Mouse (Mus musculus): ENCODE results near the gene Olfr549.

The Olfr549 gene

GRCm38 (mm10) chr7:102549570-102549969 is at the start of gene Olfr549:
TSS of gene Olfr549 (plus strand) at chr7:102549870.
- no peak for DNase-seq (ENCODE audit: low read depth, low spot score)

GRCm38 (mm10) chr7:102501986-102502385 is 47.7 kb upstream of the Olfr549 start:
- DNase-seq (ENCODE audit: low read depth, low spot score), result no peak

GRCm38 (mm10) chr7:102506848-102507247 is 42.8 kb upstream of the Olfr549 start:
- DNase-seq (ENCODE audit: low read depth, low spot score), result peak; percentile 77

GRCm38 (mm10) chr7:102508066-102508465 is 41.6 kb upstream of the Olfr549 start:
- no peak for DNase-seq (ENCODE audit: low read depth, low spot score)

- no peak for DNase-seq (ENCODE audit: low read depth, low spot score)
Observed at GRCm38 (mm10) chr7:102508666-102509065, 41.0 kb upstream of the Olfr549 start.

- DNase-seq (ENCODE audit: low read depth, low spot score), result no peak
Observed at GRCm38 (mm10) chr7:102509726-102510125, 39.9 kb upstream of the Olfr549 start.

GRCm38 (mm10) chr7:102511927-102512326 is 37.7 kb upstream of the Olfr549 start:
- no peak for DNase-seq (ENCODE audit: low read depth, low spot score)

- DNase-seq (ENCODE audit: low read depth, low spot score), result peak; percentile 77
Observed at GRCm38 (mm10) chr7:102512814-102513435, 36.7 kb upstream of the Olfr549 start.

GRCm38 (mm10) chr7:102514144-102514543 is 35.5 kb upstream of the Olfr549 start:
- no peak for DNase-seq (ENCODE audit: low read depth, low spot score)

GRCm38 (mm10) chr7:102516261-102517050 is 33.2 kb upstream of the Olfr549 start:
- no peak for DNase-seq (ENCODE audit: low read depth, low spot score)

- no peak for DNase-seq (ENCODE audit: low read depth, low spot score)
Observed at GRCm38 (mm10) chr7:102517051-102517335, 32.7 kb upstream of the Olfr549 start.

- no peak for DNase-seq (ENCODE audit: low read depth, low spot score)
Observed at GRCm38 (mm10) chr7:102529052-102529451, 20.6 kb upstream of the Olfr549 start.

GRCm38 (mm10) chr7:102534449-102534848 is 15.2 kb upstream of the Olfr549 start, which contains the start of gene Olfr547:
TSS of gene Olfr547 (plus strand) at chr7:102534749.
- DNase-seq (ENCODE audit: low read depth, low spot score), result no peak

- DNase-seq (ENCODE audit: low read depth, low spot score), result no peak
Observed at GRCm38 (mm10) chr7:102540596-102540995, 9.1 kb upstream of the Olfr549 start, which contains the start of gene Olfr548-ps1. TSS of gene Olfr548-ps1 (plus strand) at chr7:102540896.

- peak; percentile 17 for DNase-seq (ENCODE audit: low read depth, low spot score)
Observed at GRCm38 (mm10) chr7:102541251-102541650, 8.4 kb upstream of the Olfr549 start.

GRCm38 (mm10) chr7:102553279-102553678 is 3.6 kb downstream of the Olfr549 start:
- DNase-seq (ENCODE audit: low read depth, low spot score), result no peak

GRCm38 (mm10) chr7:102564999-102565997 is 15.6 kb downstream of the Olfr549 start, which contains the start of gene Trim21:
TSS of gene Trim21 (minus strand) at chr7:102565486.
- peak; percentile 59 for DNase-seq (ENCODE audit: low read depth, low spot score)

- no peak for DNase-seq (ENCODE audit: low read depth, low spot score)
Observed at GRCm38 (mm10) chr7:102566219-102566618, 16.5 kb downstream of the Olfr549 start.

GRCm38 (mm10) chr7:102571142-102571541 is 21.5 kb downstream of the Olfr549 start, which contains the start of gene Olfr550:
TSS of gene Olfr550 (plus strand) at chr7:102571442.
- DNase-seq (ENCODE audit: low read depth, low spot score), result no peak

- no peak for DNase-seq (ENCODE audit: low read depth, low spot score)
Observed at GRCm38 (mm10) chr7:102573174-102573830, 23.6 kb downstream of the Olfr549 start.

GRCm38 (mm10) chr7:102575998-102576397 is 26.3 kb downstream of the Olfr549 start:
- DNase-seq (ENCODE audit: low read depth, low spot score), result no peak

Measured in ES-CJ7 (cell line).